Mouse (Mus musculus) heart, postnatal 25 days (tissue): ENCODE data around the gene Fuca1. TPM values are rescaled to one million over a fixed set of nuclear protein-coding genes. Genes with fewer than 3 reads are reported as not detected.
"Not testable (repeated sequence)": the region's sequence is repeated elsewhere in the genome, so short reads cannot be mapped to it uniquely, and the experiment has no call there.

Experiments used
- DNase-seq: peaks from one replicate; pipeline ENCODE4 v3.0.0; 2022; ENCODE audit warnings: low spot score
- intact Hi-C: fragments of 180-260 bp; cut with DNase I; formaldehyde crosslinking; loops from one replicate; pipeline ENCODE4 v1.15.1; 2025
- total RNA-seq, 2 experiments: library from RNA; stranded (reverse); gene quantifications; 2 replicates each; pipeline ENCODE4 v1.2.3; 2021

Fuca1 gene
- total RNA-seq, 2 experiments from 2014 or later = 27.4 to 29.0 TPM

DNA sequence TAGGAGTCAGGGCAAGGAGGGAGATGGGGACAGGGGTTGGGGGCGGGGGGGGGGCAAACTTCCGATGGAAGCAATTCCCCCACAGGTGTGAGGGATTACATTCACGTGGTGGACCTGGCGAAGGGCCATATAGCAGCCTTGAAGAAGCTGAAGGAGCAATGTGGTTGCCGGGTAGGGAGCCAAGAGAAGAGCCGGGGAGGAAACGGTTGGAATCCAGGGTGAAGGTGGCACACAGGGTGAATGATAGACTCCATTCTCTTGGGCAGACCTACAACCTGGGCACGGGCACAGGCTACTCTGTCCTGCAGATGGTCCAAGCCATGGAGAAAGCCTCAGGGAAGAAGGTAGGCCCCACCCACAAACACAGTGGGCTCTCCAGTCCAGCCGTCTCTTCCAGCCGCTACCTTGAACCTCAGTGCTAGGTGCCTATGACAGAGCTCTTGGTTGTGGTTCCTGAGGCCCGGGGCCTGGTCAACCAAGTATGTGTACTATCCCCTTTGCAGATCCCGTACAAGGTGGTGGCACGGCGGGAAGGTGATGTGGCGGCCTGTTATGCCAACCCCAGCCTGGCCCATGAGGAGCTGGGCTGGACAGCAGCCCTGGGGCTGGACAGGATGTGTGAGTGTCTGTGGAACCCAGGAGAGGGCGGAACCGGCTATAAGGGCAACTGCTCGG is 46.7 kb downstream of the Fuca1 start:
- DNase-seq = no peak
- intact Hi-C loops = no loop called here

DNA sequence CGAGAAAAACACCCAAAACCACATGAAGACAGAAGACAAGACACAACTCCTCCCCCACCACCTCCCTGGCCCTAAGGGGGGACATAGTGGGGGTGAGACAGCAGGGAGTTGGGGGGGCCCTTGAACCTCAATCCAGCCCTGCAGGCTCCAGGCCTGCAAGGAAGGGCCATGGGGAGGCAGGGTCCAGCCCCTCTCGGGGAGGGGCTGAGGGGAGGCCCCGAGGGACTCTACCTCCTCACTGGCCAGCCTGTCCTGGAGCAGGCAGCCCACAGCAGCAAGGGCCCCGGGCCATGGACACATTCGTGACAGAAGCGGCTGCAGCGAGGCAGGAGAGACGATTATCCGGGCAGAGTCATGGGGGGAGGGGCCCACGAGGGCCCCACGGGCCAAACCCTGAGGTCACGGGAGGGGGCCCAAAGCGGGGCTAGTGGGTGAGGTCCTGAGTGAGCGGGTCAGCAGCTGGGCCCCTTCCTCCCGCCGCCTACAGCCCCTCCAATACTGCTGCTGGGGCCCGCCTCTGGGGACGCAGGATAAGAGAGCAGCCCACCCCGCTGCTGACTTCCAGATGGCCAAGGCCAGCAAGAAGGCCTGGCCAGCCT is 47.8 kb downstream of the Fuca1 start:
- intact Hi-C loops = no loop called here
- no peak for DNase-seq

DNA sequence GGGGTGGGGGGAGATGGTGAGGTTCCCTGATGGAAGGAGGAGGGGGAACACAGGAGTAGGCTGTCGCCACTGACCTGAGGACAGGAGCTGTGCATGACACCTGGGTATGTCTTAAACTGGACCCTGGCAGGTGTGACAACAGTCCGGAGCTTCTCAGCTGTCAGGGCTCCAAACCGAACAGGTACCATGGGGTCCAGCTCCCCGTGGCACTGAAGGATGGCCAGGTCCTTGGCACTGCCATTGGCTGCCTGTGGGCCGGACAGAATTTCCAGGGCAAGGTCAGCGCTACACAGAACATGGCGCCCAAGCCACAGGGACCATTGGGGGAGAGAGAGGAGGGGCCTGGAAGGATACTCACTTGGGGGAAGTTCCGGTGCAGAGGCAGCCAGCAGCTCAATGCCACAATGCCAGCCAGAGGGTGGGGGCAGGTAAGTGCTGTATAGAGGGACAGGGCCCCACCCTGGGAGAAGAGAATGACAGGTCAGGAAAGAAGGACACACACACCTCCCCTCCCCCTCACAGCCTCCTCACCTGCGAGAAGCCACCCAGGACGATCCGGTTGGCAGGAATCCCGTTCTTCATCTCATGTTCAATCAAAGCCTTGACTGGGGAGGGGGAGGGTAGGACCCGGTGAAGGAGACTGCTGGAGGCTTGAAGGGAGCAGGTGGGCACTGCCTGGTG is 48.7 kb downstream of the Fuca1 start:
- intact Hi-C loops = no loop called here
- DNase-seq = no peak

DNA sequence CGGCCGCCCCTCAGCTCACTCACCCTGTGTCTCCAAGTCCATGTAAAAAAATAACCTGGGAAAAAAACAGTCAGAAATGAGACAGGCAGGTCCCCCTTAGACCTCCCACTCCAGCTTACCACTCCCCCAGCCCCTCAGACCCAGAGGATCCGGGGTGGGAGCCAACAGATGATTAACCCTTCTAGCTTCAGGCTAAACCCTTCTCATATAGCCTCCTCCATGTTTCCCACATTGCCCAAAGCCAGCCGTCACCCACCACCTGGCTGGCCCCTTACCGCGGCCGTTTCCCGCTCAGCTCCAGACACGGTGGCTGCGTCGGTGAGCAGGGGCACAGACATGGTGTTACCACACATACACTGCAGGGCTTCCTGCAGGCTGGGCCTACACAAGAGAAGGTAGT is 50.0 kb downstream of the Fuca1 start:
- DNase-seq = no peak
- intact Hi-C loops = no loop called here

DNA sequence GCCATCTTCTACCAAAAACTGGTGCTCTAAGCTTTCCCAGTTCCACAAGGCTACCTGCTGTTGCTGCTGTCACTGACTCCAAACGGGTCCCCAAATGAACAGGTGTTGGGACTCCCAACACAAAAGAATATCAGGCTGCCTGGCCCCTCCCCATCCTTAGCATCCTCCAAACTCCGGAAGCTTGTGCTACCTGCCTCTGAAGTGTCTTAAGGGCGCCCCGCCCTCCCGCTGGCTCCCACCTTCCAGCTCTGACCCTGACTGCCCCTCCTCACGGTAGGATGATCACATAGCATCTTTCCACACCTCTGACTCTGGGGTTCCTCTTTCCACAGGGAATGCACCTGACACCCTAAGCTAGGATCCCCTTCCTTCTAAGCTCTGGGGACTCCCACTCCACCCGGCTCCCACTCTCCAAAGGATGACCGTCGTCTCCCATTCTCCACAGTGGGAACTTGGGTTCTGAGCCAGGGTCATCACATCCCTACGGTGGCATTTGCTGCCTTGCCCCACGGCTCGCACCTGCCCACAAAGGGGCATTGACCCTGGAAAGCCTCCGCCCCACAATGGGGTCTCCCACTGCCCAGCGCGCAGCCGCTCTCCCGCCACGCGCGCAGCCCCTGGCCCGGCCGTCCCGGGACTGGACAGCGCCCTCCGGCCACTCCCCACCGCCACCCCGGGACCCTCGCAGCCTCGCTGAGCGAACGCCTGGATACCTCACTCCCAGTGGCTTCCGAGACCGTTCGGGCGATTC is 51.4 kb downstream of the Fuca1 start:
- no peak for DNase-seq
- intact Hi-C loops = no loop called here

DNA sequence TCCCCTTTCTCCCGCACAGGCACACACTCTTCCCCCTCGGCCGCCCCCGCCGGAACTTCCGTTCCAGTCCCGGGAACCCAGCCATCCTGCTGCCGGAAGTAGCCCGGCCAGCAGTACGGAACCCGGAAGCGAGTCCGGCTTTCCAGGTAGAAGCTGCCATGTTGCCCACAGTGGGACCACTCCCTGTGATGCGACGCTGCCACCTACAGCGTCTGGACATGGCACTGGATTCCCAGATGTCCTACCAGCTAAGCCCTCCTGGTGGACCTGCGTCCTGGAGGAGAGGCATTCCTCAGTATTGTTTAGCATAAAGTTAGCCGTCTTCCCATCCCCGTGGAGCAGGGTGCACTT is 52.0 kb downstream of the Fuca1 start, which contains the start of gene Lypla2:
Gene Lypla2, minus strand, starts transcription at position 71 of the 351 bp plus-strand sequence.
- DNase-seq = peak; percentile 82
- intact Hi-C loops = no loop called here

DNA sequence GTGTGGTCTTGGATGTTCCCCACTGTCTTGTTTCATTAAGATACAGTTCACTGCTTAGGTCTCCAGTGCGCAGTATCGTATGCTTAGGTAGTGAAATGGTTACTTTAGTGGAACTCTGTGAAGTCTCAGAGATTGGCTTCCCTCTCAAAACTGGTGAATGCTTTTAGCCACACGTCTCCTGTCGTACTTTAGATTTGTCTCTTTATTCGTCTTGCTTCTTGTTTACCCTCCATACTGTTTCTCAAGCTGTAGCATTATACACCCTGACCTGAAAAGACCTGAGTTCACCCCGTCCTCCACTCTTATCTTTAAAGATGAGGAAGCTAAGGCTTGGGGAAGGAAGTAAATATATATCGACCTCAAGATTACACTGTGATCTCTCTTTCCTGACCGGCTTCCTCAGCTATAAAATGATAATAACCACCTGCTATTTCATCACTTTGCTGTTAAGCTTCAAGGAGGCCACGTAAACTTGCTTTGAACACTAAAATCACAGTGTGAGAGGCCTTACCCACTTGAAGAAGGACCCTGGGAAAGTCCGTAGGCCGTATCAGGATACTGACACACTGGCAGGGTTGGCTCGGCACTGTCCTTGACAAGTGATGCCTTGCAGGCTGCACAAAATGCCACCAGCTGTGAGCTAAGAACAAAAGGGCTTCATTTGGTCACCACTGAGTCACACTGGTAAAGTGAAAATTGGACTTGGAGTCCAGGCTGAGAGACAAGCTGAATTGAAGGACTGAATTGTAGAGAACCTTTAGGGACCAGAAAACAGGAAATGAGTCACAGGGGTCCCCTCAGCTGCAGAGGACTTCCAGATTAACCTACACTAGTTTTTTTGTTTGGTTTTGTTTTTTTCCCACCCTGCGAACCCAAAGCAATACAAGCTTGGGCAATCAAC is 52.6 kb downstream of the Fuca1 start:
- DNase-seq = no peak
- intact Hi-C loops = no loop called here

DNA sequence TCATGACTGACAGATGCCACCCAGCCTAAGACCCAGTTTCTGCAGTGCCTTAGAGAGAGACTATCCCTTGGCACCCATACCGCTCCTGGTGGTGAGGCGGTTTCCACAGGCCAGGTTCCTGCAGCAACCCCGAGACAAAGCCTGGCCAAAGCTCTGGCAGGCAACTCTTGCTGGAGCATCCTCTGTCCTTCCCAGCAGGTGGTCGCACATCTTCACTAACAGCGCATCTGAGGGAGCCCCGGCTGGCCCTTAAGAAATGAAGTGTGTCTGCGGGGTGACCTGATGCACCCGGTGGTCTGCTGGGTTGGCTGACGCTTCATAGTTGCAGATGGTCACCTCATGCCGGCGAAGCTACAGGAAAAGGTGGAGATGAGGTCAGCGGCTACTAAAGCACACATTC is 55.6 kb downstream of the Fuca1 start:
- DNase-seq = no peak
- intact Hi-C loops = no loop called here

DNA sequence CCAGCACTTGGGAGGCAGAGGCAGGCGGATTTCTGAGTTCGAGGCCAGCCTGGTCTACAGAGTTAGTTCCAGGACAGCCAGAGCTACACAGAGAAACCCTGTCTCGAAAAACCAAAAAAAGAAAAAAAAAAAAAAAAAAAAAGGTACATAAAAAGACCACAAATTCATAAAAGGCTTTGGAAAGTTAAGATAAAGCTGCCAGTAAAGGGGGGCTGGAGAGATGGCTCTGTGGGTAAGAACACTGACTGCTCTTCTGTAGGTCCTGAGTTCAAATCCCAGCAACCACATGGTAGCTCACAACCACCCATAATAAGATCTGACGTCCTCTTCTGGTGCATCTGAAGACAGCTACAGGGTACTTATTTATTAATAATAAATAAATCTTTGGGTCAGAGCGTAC is 59.7 kb downstream of the Fuca1 start:
- intact Hi-C loops, DNase-seq: not testable (repeated sequence)

DNA sequence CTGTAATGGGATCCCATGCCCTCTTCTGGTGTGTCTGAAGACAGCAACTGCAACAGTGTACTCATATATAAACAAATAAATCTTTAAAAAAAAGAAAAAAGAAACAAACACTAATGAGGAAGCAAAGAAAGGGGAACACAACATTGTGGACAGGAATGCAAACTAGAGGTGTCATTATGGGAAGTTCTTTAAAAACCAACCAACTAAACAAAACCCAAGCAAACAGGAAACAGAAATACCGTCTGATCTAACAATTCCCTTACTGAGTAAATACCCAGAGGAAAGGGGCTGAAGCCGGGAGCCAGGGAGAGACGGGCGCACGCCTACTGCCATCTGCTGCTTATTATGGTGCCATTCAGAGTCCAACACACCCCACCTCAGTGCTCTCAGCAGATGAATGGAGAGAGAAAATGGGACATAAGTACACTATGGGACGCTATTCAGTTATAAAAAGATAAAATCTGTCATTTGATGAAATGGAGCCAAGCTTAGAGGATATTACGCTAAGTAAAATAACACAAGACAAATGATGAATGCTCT is 61.1 kb downstream of the Fuca1 start:
- DNase-seq = no peak
- intact Hi-C loops = no loop called here

DNA sequence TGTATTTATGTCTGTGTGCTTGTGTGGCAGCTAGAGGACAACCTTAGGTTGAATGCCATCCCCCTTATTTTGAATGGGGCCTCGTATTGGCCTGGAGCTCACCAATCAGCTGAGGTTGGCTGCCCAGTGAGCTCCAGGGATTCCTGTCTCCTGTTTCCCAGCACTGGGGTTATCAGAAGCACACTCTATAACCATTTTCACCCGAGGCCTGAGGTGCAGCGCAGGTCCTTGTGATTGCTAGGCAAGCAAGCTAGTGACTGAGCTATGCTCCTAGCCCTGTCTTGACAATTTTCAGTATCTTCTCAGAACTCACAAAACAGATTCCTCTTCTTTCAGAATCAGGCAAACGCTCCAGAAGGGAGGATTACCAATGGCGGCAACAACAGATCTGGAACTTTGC is 64.0 kb downstream of the Fuca1 start:
- intact Hi-C loops = no loop called here
- no peak for DNase-seq

DNA sequence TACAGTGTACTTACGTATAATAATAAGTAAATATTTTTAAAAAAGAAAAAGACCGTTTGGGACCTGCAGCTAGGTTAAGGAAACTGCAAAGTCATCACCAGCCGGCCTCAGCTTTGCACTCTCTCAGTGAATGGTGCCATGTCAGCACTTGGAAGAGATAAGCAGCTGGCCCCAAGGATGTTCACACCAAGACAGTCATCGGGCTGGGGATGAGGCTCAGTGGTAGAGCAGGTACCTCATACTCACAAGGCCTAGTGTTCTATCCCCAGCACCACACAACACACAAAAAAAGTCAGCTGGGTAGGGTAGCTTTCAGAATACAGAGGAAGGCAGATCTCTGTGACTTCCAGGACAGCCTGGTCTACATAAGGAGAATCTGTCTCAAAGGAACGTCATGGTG is 64.7 kb downstream of the Fuca1 start:
- no peak for DNase-seq
- intact Hi-C loops = loop anchor here (5.0 kb wide), 1 partner anchor 67 kb away; the partner anchor contains the start of gene Rpl11

DNA sequence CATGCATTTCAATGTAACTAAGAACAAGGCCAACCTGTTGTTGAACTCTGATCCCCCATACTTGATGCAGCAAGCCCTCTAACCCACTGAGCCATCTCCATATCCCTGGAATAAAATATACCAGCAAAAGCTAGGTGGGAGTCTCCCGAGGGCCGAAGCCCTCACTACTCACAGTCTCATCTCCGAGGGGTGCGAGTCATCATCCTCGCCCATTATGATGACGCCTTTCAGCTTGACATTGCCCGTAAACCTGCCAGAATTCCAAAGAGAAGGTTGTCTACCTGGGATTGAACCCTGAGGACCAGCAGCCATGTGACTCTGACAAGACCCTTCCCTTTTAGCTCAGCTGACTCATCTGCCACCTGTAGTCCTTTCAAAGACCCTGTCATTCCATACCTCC is 65.2 kb downstream of the Fuca1 start:
- intact Hi-C loops = loop anchor here (5.0 kb wide), 1 partner anchor 67 kb away; the partner anchor contains the start of gene Rpl11
- no peak for DNase-seq

DNA sequence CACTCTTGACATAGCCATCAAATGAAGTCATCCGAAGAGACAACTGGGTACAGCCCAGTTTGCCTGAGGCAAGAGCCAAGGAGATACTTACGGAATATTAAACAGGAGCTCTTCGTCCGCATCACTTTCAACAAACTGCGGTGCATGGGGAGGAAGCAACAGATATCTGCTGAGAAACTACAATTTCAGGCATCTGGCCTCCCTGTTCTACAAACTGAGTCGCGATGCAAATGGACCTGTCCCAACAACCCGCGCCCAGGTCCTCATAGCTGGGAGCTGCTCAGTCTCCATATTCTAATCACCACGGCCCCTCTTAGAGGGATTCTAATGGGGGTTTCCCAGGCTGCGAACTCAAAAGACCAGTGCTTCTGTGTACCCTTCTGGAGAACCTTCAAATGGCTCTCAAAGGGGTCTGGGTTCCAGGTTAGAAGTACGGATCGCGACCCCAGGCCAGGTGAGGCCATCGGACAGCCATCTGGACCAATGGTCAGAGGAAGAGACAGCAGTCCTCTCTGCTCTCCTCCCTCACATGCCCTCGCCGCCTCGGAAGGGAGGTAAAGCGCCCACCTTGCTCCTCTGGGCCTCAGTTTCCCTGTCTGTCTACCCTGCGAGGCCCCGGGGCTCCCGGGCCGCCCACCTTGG is 65.9 kb downstream of the Fuca1 start:
- intact Hi-C loops = loop anchor here (5.0 kb wide), 1 partner anchor 66 kb away; the partner anchor contains the start of gene Rpl11
- no peak for DNase-seq

DNA sequence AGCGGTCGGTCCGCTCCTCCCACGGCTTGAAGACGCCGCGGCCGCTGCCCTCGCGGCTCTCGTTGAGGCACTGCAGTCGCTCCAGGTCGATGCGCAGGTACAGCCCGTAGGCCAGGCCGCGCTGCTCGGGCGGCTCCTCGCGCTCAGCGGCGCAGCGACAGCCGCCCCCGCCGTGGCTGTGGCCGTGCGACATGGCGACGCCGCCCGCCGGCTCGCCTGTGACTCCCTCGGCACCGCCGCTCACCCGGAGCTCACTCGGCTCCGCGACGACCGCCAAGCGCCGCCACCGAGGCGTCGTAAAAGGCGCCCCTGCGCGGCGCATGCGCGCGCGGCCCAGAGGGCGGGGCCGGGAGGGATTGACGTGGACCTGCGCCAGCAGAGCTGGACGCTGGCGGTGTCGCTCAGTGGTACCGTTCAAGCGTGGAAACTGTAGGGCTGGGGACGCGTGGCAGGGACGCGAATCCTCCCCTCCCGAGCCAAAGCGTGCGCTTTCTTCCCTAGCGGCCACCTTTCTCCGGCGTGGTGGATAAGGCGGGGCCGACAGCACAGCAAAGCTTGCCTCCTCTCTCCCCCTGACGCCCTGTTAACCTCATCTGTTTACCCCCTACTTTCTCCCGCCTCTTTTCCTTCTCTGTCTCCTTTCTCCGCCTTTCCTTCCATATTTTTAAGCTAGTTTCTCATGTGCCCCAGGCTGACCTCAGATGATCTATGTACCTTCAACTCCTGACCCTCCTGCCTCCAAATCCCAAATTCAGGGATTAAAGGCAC is 66.6 kb downstream of the Fuca1 start, which contains the start of gene Pithd1:
Gene Pithd1, minus strand, starts transcription at position 322 of the 768 bp plus-strand sequence.
- peak; percentile 88 for DNase-seq
- intact Hi-C loops = loop anchor here (5.0 kb wide), 1 partner anchor 65 kb away; the partner anchor contains the start of gene Rpl11

DNA sequence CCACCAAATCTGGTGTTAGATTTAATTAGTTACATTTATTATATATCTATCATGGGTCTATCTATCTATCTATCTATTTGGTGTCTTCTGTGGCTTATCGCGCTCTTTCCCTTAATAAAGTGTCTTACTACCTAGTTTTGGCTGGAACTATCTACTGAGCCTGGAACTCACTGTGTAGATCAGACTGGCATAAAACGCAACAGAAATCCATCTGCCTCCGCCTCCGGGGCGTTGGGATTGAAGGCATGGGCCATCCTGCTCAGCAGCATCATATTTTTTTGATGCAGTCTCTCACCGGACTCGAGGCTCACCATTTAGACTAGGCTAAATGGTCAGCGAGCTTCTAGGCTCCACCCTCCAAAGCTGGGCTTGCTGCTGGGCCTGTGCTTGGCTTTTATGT is 67.2 kb downstream of the Fuca1 start:
- intact Hi-C loops = loop anchor here (5.0 kb wide), 1 partner anchor 65 kb away; the partner anchor contains the start of gene Rpl11
- no peak for DNase-seq
